Mouse (Mus musculus) retina, adult 2 months (tissue): ENCODE data around the gene Wnt3.
"Not testable (repeated sequence)": the region's sequence is repeated elsewhere in the genome, so short reads cannot be mapped to it uniquely, and the experiment has no call there.

ENCODE experiments used
- DNase-seq: peaks from one replicate; pipeline ENCODE4 v3.0.0-alpha.2; 2012; ENCODE audit warnings: low read depth, low spot score

Wnt3 gene

GRCm38 (mm10) chr11:103773387-103774227 lies at the start of gene Wnt3:
Wnt3 (plus strand) TSS chr11:103774150.
- no peak for DNase-seq

- DNase-seq, result no peak
These were observed 49.6 kb upstream of the Wnt3 start for GRCm38 (mm10) chr11:103724331-103724771.

GRCm38 (mm10) chr11:103729282-103729985 lies 44.5 kb upstream of the Wnt3 start:
- no peak for DNase-seq

GRCm38 (mm10) chr11:103731594-103731993 lies 42.4 kb upstream of the Wnt3 start:
- no peak for DNase-seq

- peak; percentile 30 for DNase-seq
These were observed 41.6 kb upstream of the Wnt3 start for GRCm38 (mm10) chr11:103732306-103732705.

GRCm38 (mm10) chr11:103733069-103733468 lies 40.9 kb upstream of the Wnt3 start:
- DNase-seq, result no peak

- no peak for DNase-seq
These were observed 40.0 kb upstream of the Wnt3 start for GRCm38 (mm10) chr11:103733961-103734360.

- no peak for DNase-seq
These were observed 39.4 kb upstream of the Wnt3 start for GRCm38 (mm10) chr11:103734411-103735045.

- no peak for DNase-seq
These were observed 38.7 kb upstream of the Wnt3 start for GRCm38 (mm10) chr11:103735046-103735781.

GRCm38 (mm10) chr11:103749306-103750089 lies 24.5 kb upstream of the Wnt3 start, which contains the start of gene Wnt9b:
Wnt9b (minus strand) TSS chr11:103749821.
- no peak for DNase-seq

- DNase-seq, result no peak
These were observed 23.3 kb upstream of the Wnt3 start for GRCm38 (mm10) chr11:103750612-103751011.

GRCm38 (mm10) chr11:103758054-103758453 lies 15.9 kb upstream of the Wnt3 start:
- no peak for DNase-seq

- peak; percentile 40 for DNase-seq
These were observed 15.2 kb upstream of the Wnt3 start for GRCm38 (mm10) chr11:103758706-103759105.

- no peak for DNase-seq
These were observed 13.8 kb upstream of the Wnt3 start for GRCm38 (mm10) chr11:103760101-103760500.

GRCm38 (mm10) chr11:103760891-103761290 lies 13.1 kb upstream of the Wnt3 start:
- DNase-seq, result not testable (repeated sequence)

- DNase-seq, result peak; percentile 43
These were observed 10.4 kb upstream of the Wnt3 start for GRCm38 (mm10) chr11:103763410-103764163.

- no peak for DNase-seq
These were observed 9.3 kb upstream of the Wnt3 start for GRCm38 (mm10) chr11:103764601-103765000.

GRCm38 (mm10) chr11:103765556-103766011 lies 8.4 kb upstream of the Wnt3 start:
- DNase-seq, result no peak

- no peak for DNase-seq
These were observed 2.7 kb upstream of the Wnt3 start for GRCm38 (mm10) chr11:103771160-103771817.
